Mouse (Mus musculus): ENCODE data around the gene Pde9a.

The Pde9a gene

DNA sequence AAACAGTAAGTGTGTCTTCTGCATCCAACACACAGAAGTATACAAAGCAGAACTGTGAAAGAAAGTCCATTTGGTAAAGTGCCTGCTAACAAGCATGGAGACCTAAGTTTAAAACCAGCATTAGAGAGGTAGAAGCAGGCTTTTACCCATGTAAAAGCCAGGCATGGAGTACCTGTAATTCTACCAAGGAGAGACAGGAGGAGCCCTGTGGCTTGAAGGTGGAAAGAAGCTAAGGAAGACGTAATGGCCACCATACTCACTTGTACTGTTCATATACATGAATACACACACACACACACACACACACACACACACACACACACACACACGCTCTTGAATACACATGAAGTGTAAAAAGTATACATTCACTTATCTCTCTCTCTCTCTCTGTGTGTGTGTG, 6.9 kb upstream of the Pde9a start:
- H3K27me3 ChIP-seq (ENCODE audit: insufficient read depth, low read length), result no peaks in the 10 kb centered on the region
- H3K36me3 ChIP-seq (ENCODE audit: insufficient read depth, low read length), result no peaks in the 10 kb centered on the region
- TF ChIP-seq NANOG (IDR thresholded peaks at IDR 0.05; ENCODE audit: borderline replicate concordance, low read length) (no peak), POU5F1 (IDR thresholded peaks at IDR 0.05; ENCODE audit: borderline replicate concordance, low read length) (no peak), CTCF (conservative IDR thresholded peaks at IDR 0.05; ENCODE audit: low read length) (no peak; the same call in 1 of the 2 replicates)
- peaks cover 18% of the 10 kb centered on the region for H3K4me1 ChIP-seq (replicated peaks; ENCODE audit: low read depth, low read length)
- H3K4me3 ChIP-seq (replicated peaks; ENCODE audit: low read length), result no peak overlapping the region
- no peaks in the 10 kb centered on the region for H3K9me3 ChIP-seq (ENCODE audit: low read length)

DNA sequence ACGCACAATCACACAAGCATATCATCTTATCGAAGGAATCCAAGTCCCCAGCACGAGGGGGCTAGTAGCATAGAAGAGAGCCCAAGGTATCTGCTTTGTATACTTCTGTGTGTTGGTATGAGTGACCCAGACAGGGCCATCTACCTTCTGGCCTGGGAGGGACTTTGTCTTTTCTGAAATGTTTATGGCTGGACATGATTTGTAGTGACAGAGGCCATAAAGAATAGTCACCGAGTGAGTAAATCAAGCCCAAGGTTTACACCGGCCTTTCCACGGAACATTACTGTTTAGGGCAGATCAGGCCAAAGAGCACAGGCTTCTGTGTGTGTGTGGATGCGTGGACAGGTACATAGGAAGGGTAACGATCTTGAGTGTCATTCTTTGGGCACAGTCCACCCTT, 6.1 kb upstream of the Pde9a start:
- H3K4me1 ChIP-seq (replicated peaks; ENCODE audit: low read depth, low read length), result peaks cover 26% of the 10 kb centered on the region
- no peaks in the 10 kb centered on the region for H3K36me3 ChIP-seq (ENCODE audit: insufficient read depth, low read length)
- no peaks in the 10 kb centered on the region for H3K9me3 ChIP-seq (ENCODE audit: low read length)
- no peak overlapping the region for H3K4me3 ChIP-seq (replicated peaks; ENCODE audit: low read length)
- TF ChIP-seq CTCF (conservative IDR thresholded peaks at IDR 0.05; ENCODE audit: low read length), result no peak
- TF ChIP-seq NANOG (IDR thresholded peaks at IDR 0.05; ENCODE audit: borderline replicate concordance, low read length), result no peak
- no peaks in the 10 kb centered on the region for H3K27me3 ChIP-seq (ENCODE audit: insufficient read depth, low read length)

DNA sequence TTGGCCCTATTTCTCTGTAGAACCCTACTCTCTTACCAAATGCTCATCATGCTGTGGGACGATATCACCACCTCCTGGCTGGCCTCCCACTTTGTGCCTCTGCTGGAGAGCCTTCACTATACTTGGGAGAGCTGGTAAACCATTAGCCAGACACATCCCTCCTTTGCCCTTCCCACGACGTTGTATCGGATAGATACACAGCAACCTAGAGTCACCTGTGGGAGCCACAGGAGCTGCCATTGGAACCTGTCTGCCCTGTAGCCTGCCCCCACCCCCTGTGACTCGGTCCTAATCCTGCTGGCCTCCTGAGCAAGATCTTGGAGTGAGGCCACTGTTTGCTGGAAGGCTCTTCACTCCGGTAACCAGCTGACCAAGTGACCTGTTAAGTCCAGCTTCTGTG, 2.7 kb upstream of the Pde9a start:
- H3K9me3 ChIP-seq (ENCODE audit: low read length), result no peaks in the 10 kb centered on the region
- peaks cover 50% of the 10 kb centered on the region for H3K4me1 ChIP-seq (replicated peaks; ENCODE audit: low read depth, low read length)
- TF ChIP-seq POU5F1 (IDR thresholded peaks at IDR 0.05; ENCODE audit: borderline replicate concordance, low read length) (no peak), CTCF (conservative IDR thresholded peaks at IDR 0.05; ENCODE audit: low read length) (no peak), NANOG (IDR thresholded peaks at IDR 0.05; ENCODE audit: borderline replicate concordance, low read length) (no peak)
- H3K4me3 ChIP-seq (replicated peaks; ENCODE audit: low read length), result no peak overlapping the region
- H3K27me3 ChIP-seq (ENCODE audit: insufficient read depth, low read length), result peaks cover 19% of the 10 kb centered on the region
- H3K36me3 ChIP-seq (ENCODE audit: insufficient read depth, low read length), result no peaks in the 10 kb centered on the region

DNA sequence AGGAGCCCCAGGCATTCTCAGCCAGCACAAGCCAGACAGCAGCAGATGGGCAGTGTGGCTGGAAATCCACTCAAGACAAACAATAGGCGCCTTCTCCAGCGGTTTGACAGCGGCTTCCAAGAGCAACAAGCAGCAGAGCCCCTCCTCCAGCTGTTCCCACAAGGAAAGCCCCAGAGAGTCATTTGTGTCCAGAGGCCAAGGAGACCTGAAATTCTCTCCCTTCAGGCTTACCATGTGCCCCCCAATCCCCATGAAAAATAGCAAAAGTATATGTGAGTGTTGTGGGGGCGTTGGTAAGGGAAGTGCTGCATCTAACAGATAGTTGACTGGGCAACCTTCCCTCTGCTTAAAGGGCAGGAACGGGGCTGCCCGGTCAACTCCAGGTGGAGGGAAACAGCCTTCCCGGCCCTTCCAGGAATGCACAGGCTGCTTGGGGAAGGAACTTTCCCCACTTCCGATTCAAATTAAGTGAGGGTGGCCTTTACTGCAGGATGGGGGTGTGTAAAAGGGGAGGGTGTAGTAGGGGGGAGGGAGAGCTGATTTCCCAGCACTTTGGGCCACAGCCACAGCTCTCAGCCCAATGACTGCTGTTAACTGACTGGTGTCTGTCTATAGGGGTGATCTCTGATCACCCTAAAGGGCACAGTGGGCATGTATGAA, 912 bp upstream of the Pde9a start:
- H3K4me1 ChIP-seq (replicated peaks; ENCODE audit: low read depth, low read length), result peaks cover 48% of the 10 kb centered on the region
- H3K36me3 ChIP-seq (ENCODE audit: insufficient read depth, low read length), result no peaks in the 10 kb centered on the region; the same call in 1 of the 2 replicates
- peaks cover 26% of the 10 kb centered on the region for H3K27me3 ChIP-seq (ENCODE audit: insufficient read depth, low read length)
- no peaks in the 10 kb centered on the region for H3K9me3 ChIP-seq (ENCODE audit: low read length)
- peak overlapping the region; percentile 48 for H3K4me3 ChIP-seq (replicated peaks; ENCODE audit: low read length)
- TF ChIP-seq CTCF (conservative IDR thresholded peaks at IDR 0.05; ENCODE audit: low read length) (no peak), POU5F1 (IDR thresholded peaks at IDR 0.05; ENCODE audit: borderline replicate concordance, low read length) (no peak), NANOG (IDR thresholded peaks at IDR 0.05; ENCODE audit: borderline replicate concordance, low read length) (no peak)

DNA sequence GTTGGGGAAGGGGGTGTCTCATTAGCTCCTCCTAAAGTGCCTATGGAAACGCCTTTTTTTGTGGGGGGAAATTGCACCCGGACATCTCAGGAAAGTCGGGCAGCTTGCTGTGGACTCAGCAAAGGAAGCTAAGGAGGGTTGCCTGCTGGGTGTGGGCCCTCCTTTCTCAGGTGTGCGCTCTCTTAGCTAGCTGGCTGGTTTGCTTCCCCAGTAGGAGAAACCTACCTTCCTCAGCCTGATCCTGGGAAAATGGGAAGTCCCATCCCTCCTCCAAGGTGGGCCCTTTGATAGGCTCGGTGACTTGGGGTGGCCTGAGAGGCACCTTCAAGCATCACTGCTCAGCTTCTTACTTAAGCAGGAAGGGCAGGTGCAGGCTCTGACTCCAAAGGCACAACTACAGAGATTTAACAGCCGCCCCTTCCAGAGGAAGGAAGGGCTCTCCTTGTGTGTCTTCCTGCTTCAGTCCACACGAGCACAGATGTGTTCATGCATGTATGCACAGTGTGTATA, 811 bp downstream of the Pde9a start:
- TF ChIP-seq NANOG (IDR thresholded peaks at IDR 0.05; ENCODE audit: borderline replicate concordance, low read length) (no peak), POU5F1 (IDR thresholded peaks at IDR 0.05; ENCODE audit: borderline replicate concordance, low read length) (no peak), CTCF (conservative IDR thresholded peaks at IDR 0.05; ENCODE audit: low read length) (no peak)
- no peaks in the 10 kb centered on the region for H3K9me3 ChIP-seq (ENCODE audit: low read length)
- H3K4me1 ChIP-seq (replicated peaks; ENCODE audit: low read depth, low read length), result peaks cover 51% of the 10 kb centered on the region
- peaks cover 26% of the 10 kb centered on the region for H3K27me3 ChIP-seq (ENCODE audit: insufficient read depth, low read length)
- peak overlapping the region; percentile 88 for H3K4me3 ChIP-seq (replicated peaks; ENCODE audit: low read length)
- H3K36me3 ChIP-seq (ENCODE audit: insufficient read depth, low read length), result no peaks in the 10 kb centered on the region; the same call in 1 of the 2 replicates

DNA sequence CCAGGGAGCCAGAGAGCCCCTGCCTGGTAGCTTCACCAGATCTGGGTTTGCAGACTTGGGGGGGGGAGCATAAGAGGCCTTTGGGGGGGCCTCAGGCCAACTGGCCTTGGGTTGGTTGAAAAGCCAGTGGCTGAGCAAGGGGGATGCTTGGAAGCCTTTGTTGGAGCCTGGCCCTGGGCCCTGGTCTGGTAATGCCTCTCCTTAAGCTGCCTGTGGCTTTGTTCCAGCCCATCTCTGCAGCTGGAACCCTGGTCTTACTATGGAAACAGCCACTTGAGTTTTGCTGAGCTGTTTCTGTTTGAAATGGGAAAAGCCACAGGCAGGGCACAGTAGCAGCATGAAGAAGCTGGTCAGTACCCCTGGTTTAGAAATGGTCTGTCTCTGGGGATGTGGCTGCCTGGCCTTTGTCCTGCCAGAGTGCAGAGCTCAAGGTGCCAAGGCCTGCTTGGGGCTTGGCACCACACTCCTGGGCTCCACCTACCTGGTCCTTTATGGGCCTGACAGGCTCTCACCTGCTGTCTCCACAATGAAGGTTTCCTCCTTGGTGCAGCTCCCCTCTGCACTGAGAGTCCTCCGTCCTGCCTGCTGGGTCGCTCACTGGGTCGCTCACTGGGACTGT, 3.5 kb downstream of the Pde9a start:
- no peak overlapping the region for H3K4me3 ChIP-seq (replicated peaks; ENCODE audit: low read length)
- TF ChIP-seq POU5F1 (IDR thresholded peaks at IDR 0.05; ENCODE audit: borderline replicate concordance, low read length), result no peak
- no peak for TF ChIP-seq NANOG (IDR thresholded peaks at IDR 0.05; ENCODE audit: borderline replicate concordance, low read length)
- no peak for TF ChIP-seq CTCF (conservative IDR thresholded peaks at IDR 0.05; ENCODE audit: low read length)
- peaks cover 26% of the 10 kb centered on the region for H3K27me3 ChIP-seq (ENCODE audit: insufficient read depth, low read length)
- no peaks in the 10 kb centered on the region for H3K9me3 ChIP-seq (ENCODE audit: low read length)
- H3K4me1 ChIP-seq (replicated peaks; ENCODE audit: low read depth, low read length), result peaks cover 34% of the 10 kb centered on the region
- no peaks in the 10 kb centered on the region; the same call in 1 of the 2 replicates for H3K36me3 ChIP-seq (ENCODE audit: insufficient read depth, low read length)

DNA sequence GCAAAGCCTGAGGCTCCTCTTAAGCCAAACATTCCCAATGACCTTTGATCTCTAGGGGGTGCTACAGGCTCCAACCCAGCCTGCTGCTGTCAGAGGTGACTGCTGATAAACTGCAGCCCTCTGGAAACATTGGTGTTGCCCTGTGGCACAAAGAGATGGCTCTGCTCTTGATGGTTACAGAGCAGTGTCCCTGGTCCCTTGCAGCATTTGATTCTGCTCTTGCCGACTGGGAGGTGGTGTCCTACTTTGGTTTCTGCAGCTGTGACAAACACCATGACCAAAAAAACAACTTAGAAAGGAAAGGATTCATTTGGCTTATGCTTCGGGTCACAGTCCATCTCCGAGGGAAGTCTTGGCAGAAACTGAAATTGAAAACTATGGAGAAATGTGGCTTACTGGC, 5.5 kb downstream of the Pde9a start:
- Histone ChIP-seq H3K4me1 (replicated peaks; ENCODE audit: low read depth, low read length) (peaks cover 20% of the 10 kb centered on the region), H3K36me3 (ENCODE audit: insufficient read depth, low read length) (no peaks in the 10 kb centered on the region; the same call in 1 of the 2 replicates), H3K4me3 (replicated peaks; ENCODE audit: low read length) (no peak overlapping the region), H3K9me3 (ENCODE audit: low read length) (no peaks in the 10 kb centered on the region), H3K27me3 (ENCODE audit: insufficient read depth, low read length) (peaks cover 25% of the 10 kb centered on the region)
- no peak for TF ChIP-seq CTCF (conservative IDR thresholded peaks at IDR 0.05; ENCODE audit: low read length)
- TF ChIP-seq POU5F1 (IDR thresholded peaks at IDR 0.05; ENCODE audit: borderline replicate concordance, low read length), result no peak
- no peak for TF ChIP-seq NANOG (IDR thresholded peaks at IDR 0.05; ENCODE audit: borderline replicate concordance, low read length)

DNA sequence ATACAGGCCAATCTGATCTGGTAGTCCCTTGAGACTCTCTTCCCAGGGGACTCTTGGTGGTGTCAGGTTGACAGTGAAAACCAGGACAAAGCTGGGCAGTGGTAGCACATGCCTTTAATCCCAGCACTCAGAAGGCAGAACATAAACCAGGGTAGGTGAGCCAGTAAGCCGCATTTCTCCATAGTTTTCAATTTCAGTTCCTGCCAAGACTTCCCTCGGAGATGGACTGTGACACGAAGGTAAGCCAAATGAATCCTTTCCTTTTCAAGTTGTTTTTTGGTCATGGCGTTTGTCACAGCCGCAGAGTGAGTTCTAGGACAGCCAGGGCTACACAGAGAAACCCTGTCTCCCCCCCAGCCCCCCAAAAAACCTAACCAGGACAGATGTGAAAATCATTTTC, 6.0 kb downstream of the Pde9a start:
- Histone ChIP-seq H3K4me1 (replicated peaks; ENCODE audit: low read depth, low read length) (peaks cover 15% of the 10 kb centered on the region), H3K27me3 (ENCODE audit: insufficient read depth, low read length) (peaks cover 19% of the 10 kb centered on the region), H3K9me3 (ENCODE audit: low read length) (no peaks in the 10 kb centered on the region), H3K36me3 (ENCODE audit: insufficient read depth, low read length) (no peaks in the 10 kb centered on the region; the same call in 1 of the 2 replicates), H3K4me3 (replicated peaks; ENCODE audit: low read length) (no peak overlapping the region)
- TF ChIP-seq POU5F1 (IDR thresholded peaks at IDR 0.05; ENCODE audit: borderline replicate concordance, low read length) (no peak), CTCF (conservative IDR thresholded peaks at IDR 0.05; ENCODE audit: low read length) (no peak), NANOG (IDR thresholded peaks at IDR 0.05; ENCODE audit: borderline replicate concordance, low read length) (no peak)

All from E14TG2a.4 (cell line).